Mouse (Mus musculus) embryo, embryonic 9.5 days (tissue): ENCODE data around the gene Olfr862.

Experiments used
- DNase-seq: peaks from one replicate; pipeline ENCODE4 v3.0.0-alpha.2; 2017; ENCODE audit errors: extremely low spot score

The Olfr862 gene

GRCm38 (mm10) chr9:19887904-19888303, at the start of gene Olfr862:
TSS of gene Olfr862 (minus strand) at chr9:19888004.
- DNase-seq: no peak

GRCm38 (mm10) chr9:19916565-19916964, 28.8 kb upstream of the Olfr862 start, which contains the start of gene Olfr77:
TSS of gene Olfr77 (plus strand) at chr9:19916865.
- no peak for DNase-seq

GRCm38 (mm10) chr9:19911170-19911569, 23.4 kb upstream of the Olfr862 start:
- no peak for DNase-seq

GRCm38 (mm10) chr9:19849647-19850046, 38.2 kb downstream of the Olfr862 start, which contains the start of gene Olfr860:
TSS of gene Olfr860 (minus strand) at chr9:19849747.
- no peak for DNase-seq
